Mouse (Mus musculus) megakaryocyte, embryonic 14.5 days (primary cell): Measurements from ENCODE around the gene Bbs1. TPM values are rescaled to one million over a fixed set of nuclear protein-coding genes. Genes with fewer than 3 reads are reported as not detected.
A peak's percentile ranks its signal among the peaks of the same experiment; 100 is the strongest.

Experiments used
- H3K27me3 ChIP-seq: replicated peaks from 2 replicates; pipeline ENCODE3; 2012; ENCODE audit warnings: inconsistent platforms
- H3K36me3 ChIP-seq: replicated peaks from 2 replicates; pipeline ENCODE3; 2012; ENCODE audit warnings: low read length, inconsistent platforms, mixed read lengths
- H3K4me1 ChIP-seq: 2 replicates; pipeline ENCODE4 v1.6.1; 2012; ENCODE audit warnings: inconsistent platforms
- H3K4me3 ChIP-seq: replicated peaks from 2 replicates; pipeline ENCODE3; 2012; ENCODE audit warnings: moderate library complexity, mild to moderate bottlenecking, inconsistent platforms
- H3K9me3 ChIP-seq: 2 replicates; pipeline ENCODE4 v1.6.1; 2012; ENCODE audit warnings: inconsistent platforms
- FLI1 ChIP-seq: IDR thresholded peaks from 2 replicates; pipeline ENCODE4 v1.6.1; 2012; ENCODE audit warnings: low read length, inconsistent platforms, mixed read lengths
- GATA1 ChIP-seq: IDR thresholded peaks from 3 replicates; pipeline ENCODE4 v1.6.1; 2012; ENCODE audit warnings: mixed read lengths, low read length, inconsistent platforms, borderline replicate concordance
- polyA plus RNA-seq: library from polyadenylated mRNA; stranded (reverse); fragments of >175 nt; gene quantifications from 2 replicates; pipeline ENCODE4 v1.2.3, GENCODE M21; 2012; ENCODE audit warnings: low replicate concordance; ENCODE audit not compliant: insufficient read depth

Bbs1 gene
- polyA plus RNA-seq, 1 experiment = 0.62 TPM

- Histone ChIP-seq H3K9me3 (no peaks in the 10 kb centered on the region), H3K4me3 (peak within 1 kb of the TSS; percentile 96), H3K36me3 (peaks cover 32% of the 10 kb centered on the region), H3K4me1 (peaks cover 36% of the 10 kb centered on the region), H3K27me3 (peaks cover 31% of the 10 kb centered on the region)
- TF ChIP-seq GATA1 (no peak), FLI1 (no peak)
Observed at GRCm38 (mm10) chr19:4839149-4839548, 67.3 kb downstream of the Bbs1 start, which contains the start of the genes Ccs and Ccdc87. Ccs (minus strand) TSS chr19:4839332. Ccdc87 (plus strand) TSS chr19:4839366.

DNA sequence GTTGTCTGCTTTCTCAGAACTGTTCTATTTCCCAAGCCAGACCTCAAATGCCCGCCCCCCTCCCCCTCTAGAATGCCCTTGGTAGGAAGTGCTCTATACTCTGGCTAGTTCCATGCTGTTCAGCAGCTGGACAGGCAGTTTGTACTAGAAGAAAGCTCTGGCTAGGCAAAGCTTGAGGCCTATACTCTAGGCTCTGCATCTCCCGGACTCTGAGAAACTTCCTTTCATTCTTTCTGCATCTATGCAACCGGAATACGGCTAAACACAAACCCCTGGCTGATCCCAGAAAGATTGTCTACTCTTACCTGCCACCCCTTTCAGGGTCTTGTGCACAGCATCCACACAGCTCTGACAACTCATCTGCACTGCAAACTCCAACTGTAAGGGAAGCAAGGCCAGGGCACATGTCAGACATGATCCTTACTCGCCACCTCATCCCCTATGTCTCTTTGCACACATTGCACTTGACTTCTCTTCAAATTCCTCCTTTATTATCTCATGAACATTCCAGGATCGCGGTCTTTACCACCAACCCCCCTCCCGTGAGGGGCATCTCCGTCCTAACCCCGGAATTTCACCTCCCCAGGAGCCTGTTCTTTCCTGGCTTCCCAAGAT, 67.8 kb downstream of the Bbs1 start:
- Histone ChIP-seq H3K4me3 (peak overlapping the region; percentile 96), H3K4me1 (peaks cover 36% of the 10 kb centered on the region), H3K27me3 (peaks cover 31% of the 10 kb centered on the region), H3K9me3 (no peaks in the 10 kb centered on the region), H3K36me3 (peaks cover 37% of the 10 kb centered on the region)
- TF ChIP-seq GATA1 (no peak), FLI1 (no peak)

DNA sequence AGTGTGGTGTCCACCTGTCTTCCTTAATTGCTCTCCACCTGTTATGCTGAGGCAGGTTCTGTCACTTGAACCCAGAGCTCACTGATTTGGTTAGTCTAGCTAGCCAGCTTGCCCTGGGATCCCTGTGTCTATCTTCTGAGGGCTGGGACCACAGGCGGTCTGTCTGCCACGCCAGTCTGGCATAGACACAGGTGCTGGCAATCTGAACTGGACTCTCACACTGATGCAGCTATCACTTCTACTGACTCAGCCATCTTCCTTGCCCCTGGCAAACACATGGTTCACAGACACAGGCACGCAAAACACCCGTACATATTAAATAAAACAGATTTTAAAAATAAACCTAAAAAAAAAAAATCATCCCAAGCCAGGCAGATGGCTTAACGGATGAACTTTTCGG, 69.4 kb downstream of the Bbs1 start:
- Histone ChIP-seq H3K4me1 (peaks cover 42% of the 10 kb centered on the region), H3K27me3 (peaks cover 24% of the 10 kb centered on the region), H3K9me3 (no peaks in the 10 kb centered on the region), H3K36me3 (peaks cover 53% of the 10 kb centered on the region), H3K4me3 (no peak overlapping the region)
- no peak for TF ChIP-seq GATA1
- TF ChIP-seq FLI1 = no peak

Other genes with a start within 250 kb of the Bbs1 start
- gene Gm960, start 208.0 kb downstream of the Bbs1 start, polyA plus RNA-seq = 16.2 TPM in 1 of 2 replicates, not detected in the other
- 0.39 TPM in 1 of 2 replicates, not detected in the other for gene Sptbn2, start 195.5 kb downstream of the Bbs1 start, polyA plus RNA-seq
- gene Rbm4b, start 150.1 kb downstream of the Bbs1 start, polyA plus RNA-seq = 0.94 and 2.1 TPM in 2 replicates
- 11.4 and 20.1 TPM in 2 replicates for gene Rbm4, start 112.7 kb downstream of the Bbs1 start, polyA plus RNA-seq
- gene Gm21992, start 95.0 kb downstream of the Bbs1 start, polyA plus RNA-seq = 4.9 TPM in 1 of 2 replicates, not detected in the other
- 15.3 and 27.4 TPM in 2 replicates for gene Rbm14, start 95.0 kb downstream of the Bbs1 start, polyA plus RNA-seq
- 108 and 160 TPM in 2 replicates for gene Ccs, start 67.3 kb downstream of the Bbs1 start, polyA plus RNA-seq
- gene Ccdc87, start 67.3 kb downstream of the Bbs1 start, polyA plus RNA-seq = not detected in 2 replicates
- 7.3 TPM in 1 of 2 replicates, not detected in the other for gene Ctsf, start 51.5 kb downstream of the Bbs1 start, polyA plus RNA-seq
- 0.06 TPM in 1 of 2 replicates, not detected in the other for gene Actn3, start 28.7 kb downstream of the Bbs1 start, polyA plus RNA-seq
- 1.7 and 9.4 TPM in 2 replicates for gene Zdhhc24, start 28.0 kb downstream of the Bbs1 start, polyA plus RNA-seq
- 67.2 and 71.4 TPM in 2 replicates for gene Dpp3, start 21.7 kb upstream of the Bbs1 start, polyA plus RNA-seq
- 0.10 TPM in 1 of 2 replicates, not detected in the other for gene Peli3, start 36.5 kb upstream of the Bbs1 start, polyA plus RNA-seq
- 7.2 and 45.3 TPM in 2 replicates for gene Mrpl11, start 55.5 kb upstream of the Bbs1 start, polyA plus RNA-seq
- 1.1 TPM in 2 replicates for gene Npas4, start 83.7 kb upstream of the Bbs1 start, polyA plus RNA-seq
- 0.58 and 0.94 TPM in 2 replicates for gene Slc29a2, start 117.2 kb upstream of the Bbs1 start, polyA plus RNA-seq
- 1.3 and 2.0 TPM in 2 replicates for gene B4gat1, start 132.2 kb upstream of the Bbs1 start, polyA plus RNA-seq
- not detected in 2 replicates for gene AC124502.3, start 132.3 kb upstream of the Bbs1 start, polyA plus RNA-seq
- 82.3 and 110 TPM in 2 replicates for gene Brms1, start 134.7 kb upstream of the Bbs1 start, polyA plus RNA-seq
- 0.47 TPM in 1 of 2 replicates, not detected in the other for gene Rin1, start 143.9 kb upstream of the Bbs1 start, polyA plus RNA-seq
- gene Cd248, start 161.4 kb upstream of the Bbs1 start, polyA plus RNA-seq = 0.74 and 1.3 TPM in 2 replicates
- gene Tmem151a, start 178.9 kb upstream of the Bbs1 start, polyA plus RNA-seq = 0.32 TPM in 1 of 2 replicates, not detected in the other
- 24.4 and 25.6 TPM in 2 replicates for gene Yif1a, start 181.9 kb upstream of the Bbs1 start, polyA plus RNA-seq
- gene Cnih2, start 191.9 kb upstream of the Bbs1 start, polyA plus RNA-seq = 4.9 and 13.6 TPM in 2 replicates
- gene Rab1b, start 200.4 kb upstream of the Bbs1 start, polyA plus RNA-seq = 445 and 649 TPM in 2 replicates
- 12.7 and 17.2 TPM in 2 replicates for gene Klc2, start 211.9 kb upstream of the Bbs1 start, polyA plus RNA-seq